Mouse (Mus musculus) bone marrow macrophage, adult 2 months (primary cell): ENCODE results near the gene Cenps.

Experiments
- CTCF ChIP-seq: IDR thresholded peaks from 2 replicates; pipeline ENCODE4 v1.5.1; 2012; ENCODE audit warnings: low read depth, mild to moderate bottlenecking, low read length, moderate library complexity
- POLR2A ChIP-seq: IDR thresholded peaks from 2 replicates; pipeline ENCODE4 v1.6.1; 2012; ENCODE audit warnings: mild to moderate bottlenecking, low read depth, low read length, borderline replicate concordance

DNA sequence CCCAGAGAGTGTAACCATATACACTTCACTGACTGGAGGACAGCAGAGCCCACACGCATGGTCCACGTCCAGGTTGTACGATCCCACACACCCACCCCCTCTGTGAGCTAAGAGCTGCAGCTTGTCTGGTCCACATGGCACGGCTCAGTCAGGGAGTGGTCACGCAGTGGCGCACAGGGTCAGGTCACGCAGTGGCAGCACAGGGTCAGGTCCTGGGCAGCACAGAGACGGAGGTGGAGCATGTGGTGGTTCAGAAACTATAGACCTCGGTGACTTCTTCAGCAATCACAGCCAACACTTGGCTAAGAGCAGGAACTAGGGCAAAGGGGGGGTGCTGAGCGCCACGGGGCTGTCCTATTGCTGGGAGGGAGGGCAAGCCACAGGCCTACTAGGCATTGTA lies 12.8 kb upstream of the Cenps start:
- TF ChIP-seq CTCF (no peak), POLR2A (no peak)
